Mouse (Mus musculus) heart, adult 2 months (tissue): Measurements from ENCODE around the gene Safb.

Source experiments
- CTCF ChIP-seq: fragments of 200-600 bp; IDR thresholded peaks from 2 replicates; pipeline ENCODE4 v1.8.1; 2022; ENCODE audit warnings: antibody characterized with exemption, mild to moderate bottlenecking, moderate library complexity
- EP300 ChIP-seq: fragments of 200-500 bp; IDR thresholded peaks from 2 replicates; pipeline ENCODE4 v1.6.1; 2011; ENCODE audit warnings: low read depth, low read length, control low read depth; ENCODE audit not compliant: insufficient read depth

DNA sequence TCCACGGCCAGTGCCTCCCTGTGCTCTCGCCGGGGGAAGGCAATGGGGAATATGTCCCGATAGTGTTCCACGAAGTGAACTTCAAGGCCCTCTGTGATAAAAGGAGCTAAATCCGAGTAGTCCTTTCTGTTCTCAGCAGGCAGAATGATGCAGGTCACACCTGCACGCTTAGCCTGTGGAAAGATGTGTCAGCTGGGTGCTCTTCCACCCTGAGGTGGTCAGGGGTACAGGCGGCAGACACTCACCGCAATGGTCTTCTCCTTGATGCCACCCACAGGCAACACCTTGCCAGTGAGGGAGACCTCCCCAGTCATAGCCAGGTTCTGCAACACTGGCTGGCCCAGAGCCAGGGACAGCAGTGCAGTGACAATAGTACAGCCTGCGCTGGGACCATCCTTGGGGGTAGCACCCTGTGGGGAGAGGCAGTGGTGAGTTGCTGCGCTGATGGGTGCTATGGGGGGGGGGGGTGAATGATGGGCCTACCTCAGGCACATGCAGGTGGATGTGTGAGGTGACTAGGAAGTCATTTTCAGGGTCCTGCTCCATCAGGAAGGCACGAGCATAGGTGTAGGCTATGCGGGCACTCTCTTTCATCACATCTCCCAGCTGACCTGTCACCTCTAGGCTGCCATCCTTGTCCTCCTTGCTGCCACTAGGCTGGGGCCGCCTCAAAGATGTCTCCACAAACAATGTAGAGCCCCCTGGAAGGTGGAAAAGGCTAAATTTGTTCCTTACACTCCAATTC is 29.9 kb downstream of the Safb start:
- no peak for TF ChIP-seq EP300
- no peak for TF ChIP-seq CTCF
